Mouse (Mus musculus) heart, adult 2 months (tissue): ENCODE results near the gene Pbx1. TPM values are rescaled to one million over a fixed set of nuclear protein-coding genes. Genes with fewer than 3 reads are reported as not detected.

Source experiments
- DNase-seq, 2 experiments: peaks; one replicate each; pipeline ENCODE4 v3.0.0; 2021
- H3K27ac ChIP-seq: fragments of 200-600 bp; 2 replicates; pipeline ENCODE4 v1.8.1; 2022
- H3K27me3 ChIP-seq: fragments of 200-500 bp; 2 replicates; pipeline ENCODE4 v1.6.1; 2012; ENCODE audit warnings: mild to moderate bottlenecking, low read length, inconsistent platforms, mixed read lengths; ENCODE audit not compliant: control insufficient read depth, insufficient read depth
- H3K36me3 ChIP-seq: fragments of 200-500 bp; 2 replicates; pipeline ENCODE4 v1.6.1; 2012; ENCODE audit warnings: low read length, inconsistent platforms; ENCODE audit not compliant: control insufficient read depth, insufficient read depth
- H3K4me1 ChIP-seq: fragments of 200-500 bp; 2 replicates; pipeline ENCODE4 v1.6.1; 2011; ENCODE audit warnings: low read length; ENCODE audit not compliant: control insufficient read depth, insufficient read depth
- H3K4me3 ChIP-seq: fragments of 200-600 bp; 2 replicates; pipeline ENCODE4 v1.8.1; 2022
- H3K79me2 ChIP-seq: fragments of 200-500 bp; replicated peaks from 2 replicates; pipeline ENCODE4 v1.6.1; 2012; ENCODE audit warnings: mild to moderate bottlenecking, inconsistent platforms, low read length, moderate library complexity, mixed read lengths; ENCODE audit not compliant: control insufficient read depth, insufficient read depth
- H3K9ac ChIP-seq: fragments of 200-500 bp; 2 replicates; pipeline ENCODE4 v1.6.1; 2012; ENCODE audit warnings: low read depth, mild to moderate bottlenecking, control low read depth, inconsistent platforms, low read length, mixed read lengths
- CTCF ChIP-seq: fragments of 200-600 bp; IDR thresholded peaks from 2 replicates; pipeline ENCODE4 v1.8.1; 2022; ENCODE audit warnings: antibody characterized with exemption, mild to moderate bottlenecking, moderate library complexity
- EP300 ChIP-seq: fragments of 200-500 bp; IDR thresholded peaks from 2 replicates; pipeline ENCODE4 v1.6.1; 2011; ENCODE audit warnings: low read depth, low read length, control low read depth; ENCODE audit not compliant: insufficient read depth
- POLR2A ChIP-seq: fragments of 200-500 bp; IDR thresholded peaks from 2 replicates; pipeline ENCODE4 v1.6.1; 2011; ENCODE audit warnings: mild to moderate bottlenecking, low read depth, low read length, control low read depth; ENCODE audit not compliant: insufficient read depth
- WGBS: fragments of 180-500 bp; shearing (Covaris S2); methylation state at CpG from one replicate; pipeline ENCODE4 v1.1.7; 2018; 5-methylcytosine and 5-hydroxymethylcytosine counted together
- intact Hi-C: fragments of 180-260 bp; cut with DNase I; formaldehyde crosslinking; loops from one replicate; pipeline ENCODE4 v1.15.1; 2025
- polyA plus RNA-seq: library from polyadenylated mRNA; depleted of rRNA; stranded (reverse); fragments of >200 nt; gene quantifications from 2 replicates; pipeline ENCODE4 v1.2.3, GENCODE M21; 2012
- total RNA-seq, 2 experiments: library from RNA; stranded (reverse); gene quantifications; 2 replicates each; pipeline ENCODE4 v1.2.3; 2021

Gene Pbx1
- total and polyA plus RNA-seq, 3 experiments: 33.1 to 54.7 (median 52.8) TPM

GRCm38 (mm10) chr1:168328236-168328605 is 103.8 kb downstream of the Pbx1 start:
- intact Hi-C loops: loop anchor here (10.0 kb wide), 1 partner anchor 233 kb away; no protein-coding TSS in a partner anchor
- no peak overlapping the region for H3K4me3 ChIP-seq
- no peaks in the 10 kb centered on the region for H3K27me3 ChIP-seq
- no peak overlapping the region for H3K27ac ChIP-seq
- no peak for DNase-seq
- H3K36me3 ChIP-seq: no peaks in the 10 kb centered on the region
- peaks cover 2% of the 10 kb centered on the region for H3K4me1 ChIP-seq
- no peak for TF ChIP-seq POLR2A
- no peak for TF ChIP-seq CTCF
- no peak for TF ChIP-seq EP300
- H3K79me2 ChIP-seq: no peaks in the 10 kb centered on the region
- WGBS: 53% methylated on average over 3 of the region's 3 CpGs
- H3K9ac ChIP-seq: no peak overlapping the region

DNA sequence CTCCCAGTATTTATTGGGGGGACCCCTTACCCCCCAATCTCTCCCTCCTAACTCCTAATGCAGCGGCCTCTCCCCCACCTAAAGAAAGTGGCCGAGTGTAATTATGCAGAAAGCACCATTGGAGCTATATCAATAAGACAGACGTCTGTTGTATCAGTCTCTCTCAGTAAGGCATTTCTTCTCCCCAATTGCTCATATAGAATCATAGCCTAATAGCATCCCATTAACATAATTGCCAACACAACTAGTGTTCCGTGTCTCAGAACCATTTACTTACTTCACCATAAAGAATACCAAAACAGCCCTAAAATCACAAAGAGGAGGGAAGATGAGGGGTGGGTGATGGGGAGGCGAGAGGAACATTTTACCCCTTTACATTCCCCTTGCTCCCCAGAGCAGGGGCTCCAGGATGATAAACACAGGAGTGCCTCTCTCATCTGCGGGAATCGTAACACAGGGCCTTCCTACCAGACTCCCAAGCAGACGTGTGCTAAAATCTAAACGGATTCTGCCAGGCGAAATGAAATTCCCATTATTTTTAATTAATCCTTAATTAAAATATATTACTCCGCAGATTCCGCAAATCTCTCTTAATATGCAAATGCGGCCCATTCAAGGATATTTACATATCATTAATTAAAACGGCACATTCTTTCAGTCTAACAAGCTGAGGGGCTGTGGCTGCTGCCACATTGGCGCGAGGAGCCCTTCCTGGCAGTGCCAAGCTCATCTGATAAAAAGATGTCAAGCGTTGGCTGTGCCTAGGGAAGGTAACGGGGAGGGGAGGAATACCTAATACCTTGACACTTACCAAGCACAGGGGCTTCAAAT is 104.5 kb downstream of the Pbx1 start:
- H3K79me2 ChIP-seq: no peaks in the 10 kb centered on the region
- TF ChIP-seq CTCF (no peak), POLR2A (no peak), EP300 (no peak)
- H3K4me3 ChIP-seq: no peak overlapping the region
- no peak for DNase-seq
- intact Hi-C loops: loop anchor here (10.0 kb wide), 1 partner anchor 233 kb away; no protein-coding TSS in a partner anchor
- no peak overlapping the region for H3K9ac ChIP-seq
- no peak overlapping the region for H3K27ac ChIP-seq
- H3K4me1 ChIP-seq: peaks cover 2% of the 10 kb centered on the region
- no peaks in the 10 kb centered on the region for H3K36me3 ChIP-seq
- WGBS: 86% methylated on average over 18 of the region's 18 CpGs
- H3K27me3 ChIP-seq: no peaks in the 10 kb centered on the region

- TF ChIP-seq EP300 (no peak), POLR2A (no peak), CTCF (no peak)
- no peaks in the 10 kb centered on the region for H3K36me3 ChIP-seq
- peaks cover 2% of the 10 kb centered on the region for H3K4me1 ChIP-seq
- H3K27ac ChIP-seq: no peak overlapping the region
- 87% methylated on average over 4 of the region's 4 CpGs for WGBS
- intact Hi-C loops: loop anchor here (10.0 kb wide), 1 partner anchor 231 kb away; no protein-coding TSS in a partner anchor
- no peak overlapping the region for H3K9ac ChIP-seq
- H3K27me3 ChIP-seq: no peaks in the 10 kb centered on the region
- no peak for DNase-seq
- no peaks in the 10 kb centered on the region for H3K79me2 ChIP-seq
- no peak overlapping the region for H3K4me3 ChIP-seq
Measured at GRCm38 (mm10) chr1:168325786-168326185, 106.3 kb downstream of the Pbx1 start.

DNA sequence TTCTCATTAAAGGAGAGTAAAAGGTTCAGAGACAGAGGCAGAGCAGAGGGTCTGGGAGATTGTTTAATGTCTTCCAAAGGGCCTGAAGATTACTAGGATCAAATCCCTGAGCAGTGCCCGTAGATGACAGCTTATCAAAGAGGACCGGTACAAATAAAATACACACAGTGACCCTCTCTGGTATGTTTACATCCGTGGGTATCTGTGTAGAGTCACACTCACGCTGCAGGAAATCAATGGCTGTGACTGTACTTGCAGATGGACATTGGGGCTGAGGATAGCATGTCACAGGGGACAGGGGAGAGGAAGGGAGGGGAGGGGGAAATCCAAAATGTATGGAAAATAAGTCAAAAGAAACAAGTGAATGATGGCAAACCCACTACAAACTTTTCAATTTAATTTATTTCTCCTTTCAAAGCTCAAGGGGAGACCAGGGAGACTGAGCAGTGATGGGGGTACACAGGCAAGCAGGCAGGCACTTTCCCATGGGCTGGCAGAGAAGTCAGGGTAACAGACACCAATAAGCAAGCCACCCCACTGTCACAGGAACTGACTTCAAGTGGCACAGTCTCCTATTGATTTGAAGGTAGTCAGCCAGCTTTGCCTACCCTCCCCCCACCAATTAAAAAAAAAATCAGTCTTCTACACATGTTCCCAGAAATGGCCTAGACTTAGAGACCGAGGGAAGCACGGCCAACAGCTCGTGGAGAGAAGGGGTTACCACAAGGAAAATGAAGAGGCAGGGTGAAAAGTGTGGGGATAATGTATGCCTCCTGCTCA is 107.6 kb downstream of the Pbx1 start:
- no peak for DNase-seq
- intact Hi-C loops: loop anchor here (10.0 kb wide), 1 partner anchor 230 kb away; no protein-coding TSS in a partner anchor
- peaks cover 2% of the 10 kb centered on the region for H3K4me1 ChIP-seq

DNA sequence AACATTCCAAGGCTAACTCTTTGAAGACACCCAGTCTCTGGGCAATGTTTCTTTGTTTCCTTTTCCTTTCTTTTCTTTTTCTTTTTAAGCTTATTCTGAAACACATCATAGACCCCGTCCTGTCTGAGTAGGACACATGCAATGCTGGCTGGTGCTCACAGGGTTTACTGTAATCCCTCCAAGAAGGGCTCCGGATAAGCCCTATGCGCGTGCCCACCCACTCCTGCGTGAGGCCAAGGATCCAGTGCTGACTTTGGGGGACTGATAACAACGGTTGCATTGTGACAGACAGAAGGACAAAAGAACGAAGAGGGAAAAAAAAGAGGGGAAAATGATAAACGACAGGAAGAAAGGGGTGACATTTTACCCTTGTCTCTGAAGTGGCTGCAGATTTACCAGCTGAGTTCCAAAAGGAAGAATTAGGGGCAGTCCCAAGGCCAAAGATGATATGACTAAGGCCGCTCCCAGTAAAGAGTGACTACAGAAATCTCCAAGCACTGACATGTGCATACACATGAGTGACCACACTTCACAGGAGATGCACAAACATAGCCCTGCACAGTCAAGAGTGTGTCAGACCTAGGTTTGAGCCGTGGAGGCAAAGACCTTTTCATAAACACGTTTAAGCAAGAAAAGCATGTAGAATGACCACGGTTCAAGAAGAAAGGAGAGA is 108.5 kb downstream of the Pbx1 start:
- no peak overlapping the region for H3K27ac ChIP-seq
- no peaks in the 10 kb centered on the region for H3K79me2 ChIP-seq
- peaks cover 5% of the 10 kb centered on the region; the same call in 1 of the 2 replicates for H3K36me3 ChIP-seq
- no peak for TF ChIP-seq CTCF
- no peak for TF ChIP-seq POLR2A
- no peak for TF ChIP-seq EP300
- H3K4me3 ChIP-seq: no peak overlapping the region
- WGBS: 53% methylated on average over 12 of the region's 12 CpGs
- no peak for DNase-seq
- H3K4me1 ChIP-seq: peaks cover 2% of the 10 kb centered on the region
- no peaks in the 10 kb centered on the region for H3K27me3 ChIP-seq
- H3K9ac ChIP-seq: no peak overlapping the region
- intact Hi-C loops: loop anchor here (2.0 to 10.0 kb wide), 2 partner anchors 109 to 229 kb away; no protein-coding TSS in a partner anchor

More for the DNA sequence above, 107.6 kb downstream of the Pbx1 start:
- no peaks in the 10 kb centered on the region for H3K79me2 ChIP-seq
- no peak for TF ChIP-seq EP300
- peaks cover under 1% of the 10 kb centered on the region; the same call in 1 of the 2 replicates for H3K36me3 ChIP-seq
- no peak overlapping the region for H3K9ac ChIP-seq
- no peak overlapping the region for H3K27ac ChIP-seq
- 56% methylated on average over 7 of the region's 7 CpGs for WGBS
- H3K27me3 ChIP-seq: no peaks in the 10 kb centered on the region
- H3K4me3 ChIP-seq: no peak overlapping the region
